Mouse (Mus musculus) testis, adult 2 months (tissue): ENCODE measurements around the gene Cactin.
A peak's percentile ranks its signal among the peaks of the same experiment; 100 is the strongest.

Experiments
- CTCF ChIP-seq: fragments of 200-500 bp; IDR thresholded peaks from 2 replicates; pipeline ENCODE4 v1.5.1; 2012; ENCODE audit warnings: low read depth, mild to moderate bottlenecking, inconsistent platforms, low read length, moderate library complexity; ENCODE audit not compliant: control insufficient read depth, insufficient read depth, insufficient replicate concordance
- POLR2A ChIP-seq: fragments of 200-500 bp; IDR thresholded peaks from 2 replicates; pipeline ENCODE4 v1.6.1; 2012; ENCODE audit warnings: low read depth, mild to moderate bottlenecking, inconsistent platforms, low read length, moderate library complexity; ENCODE audit not compliant: control insufficient read depth

- TF ChIP-seq POLR2A (no peak), CTCF (peak; percentile 59)
Measured at GRCm38 (mm10) chr10:81350351-81351063, 29.6 kb downstream of the Cactin start, which contains the start of gene Hmg20b.
